Mouse (Mus musculus): ENCODE measurements around the gene Rnf212.
"Not testable (repeated sequence)": the region's sequence is repeated elsewhere in the genome, so short reads cannot be mapped to it uniquely, and the experiment has no call there.

Gene Rnf212

GRCm38 (mm10) chr5:108774630-108775306 is at the start of gene Rnf212:
TSS of gene Rnf212 (minus strand) at chr5:108774982.
- DNase-seq, result no peak

- no peak for DNase-seq
Observed at GRCm38 (mm10) chr5:108823276-108823675, 48.5 kb upstream of the Rnf212 start.

- not testable (repeated sequence) for DNase-seq
Observed at GRCm38 (mm10) chr5:108808750-108809149, 34.0 kb upstream of the Rnf212 start, which contains the start of gene Vmn2r8. TSS of gene Vmn2r8 (minus strand) at chr5:108808850.

GRCm38 (mm10) chr5:108803646-108804045 is 28.9 kb upstream of the Rnf212 start:
- no peak for DNase-seq

GRCm38 (mm10) chr5:108795263-108795662 is 20.5 kb upstream of the Rnf212 start, which contains the start of gene Tmed11:
TSS of gene Tmed11 (minus strand) at chr5:108795363.
- not testable (repeated sequence) for DNase-seq

GRCm38 (mm10) chr5:108790385-108790784 is 15.6 kb upstream of the Rnf212 start:
- DNase-seq, result not testable (repeated sequence)

- DNase-seq, result no peak
Observed at GRCm38 (mm10) chr5:108760002-108760401, 14.8 kb downstream of the Rnf212 start.

GRCm38 (mm10) chr5:108758396-108758795 is 16.4 kb downstream of the Rnf212 start:
- peak; percentile 2 for DNase-seq

- DNase-seq, result not testable (repeated sequence)
Observed at GRCm38 (mm10) chr5:108751258-108751657, 23.5 kb downstream of the Rnf212 start.

- no peak for DNase-seq
Observed at GRCm38 (mm10) chr5:108750328-108751210, 24.2 kb downstream of the Rnf212 start.

GRCm38 (mm10) chr5:108744629-108745028 is 30.2 kb downstream of the Rnf212 start:
- DNase-seq, result no peak

- no peak for DNase-seq
Observed at GRCm38 (mm10) chr5:108743856-108744255, 30.9 kb downstream of the Rnf212 start.

GRCm38 (mm10) chr5:108742596-108742995 is 32.2 kb downstream of the Rnf212 start:
- DNase-seq, result no peak

- no peak for DNase-seq
Observed at GRCm38 (mm10) chr5:108741844-108742243, 32.9 kb downstream of the Rnf212 start.

- DNase-seq, result no peak
Observed at GRCm38 (mm10) chr5:108727425-108727824, 47.4 kb downstream of the Rnf212 start.

GRCm38 (mm10) chr5:108726557-108727248 is 48.1 kb downstream of the Rnf212 start:
- DNase-seq, result peak; percentile 46

- DNase-seq, result no peak
Observed at GRCm38 (mm10) chr5:108724006-108724405, 50.8 kb downstream of the Rnf212 start.

- no peak for DNase-seq
Observed at GRCm38 (mm10) chr5:108719761-108720160, 55.0 kb downstream of the Rnf212 start.

- DNase-seq, result no peak
Observed at GRCm38 (mm10) chr5:108718051-108718450, 56.7 kb downstream of the Rnf212 start.

- no peak for DNase-seq
Observed at GRCm38 (mm10) chr5:108715974-108716373, 58.8 kb downstream of the Rnf212 start.

- peak; percentile 41 for DNase-seq
Observed at GRCm38 (mm10) chr5:108714149-108714548, 60.6 kb downstream of the Rnf212 start.

- DNase-seq, result no peak
Observed at GRCm38 (mm10) chr5:108713691-108714090, 61.1 kb downstream of the Rnf212 start.

- DNase-seq, result no peak
Observed at GRCm38 (mm10) chr5:108713096-108713495, 61.7 kb downstream of the Rnf212 start.

All from cerebellum, adult 9-11 months (tissue).